Mouse (Mus musculus): ENCODE measurements around the gene Spcs3.

Spcs3 gene

DNA sequence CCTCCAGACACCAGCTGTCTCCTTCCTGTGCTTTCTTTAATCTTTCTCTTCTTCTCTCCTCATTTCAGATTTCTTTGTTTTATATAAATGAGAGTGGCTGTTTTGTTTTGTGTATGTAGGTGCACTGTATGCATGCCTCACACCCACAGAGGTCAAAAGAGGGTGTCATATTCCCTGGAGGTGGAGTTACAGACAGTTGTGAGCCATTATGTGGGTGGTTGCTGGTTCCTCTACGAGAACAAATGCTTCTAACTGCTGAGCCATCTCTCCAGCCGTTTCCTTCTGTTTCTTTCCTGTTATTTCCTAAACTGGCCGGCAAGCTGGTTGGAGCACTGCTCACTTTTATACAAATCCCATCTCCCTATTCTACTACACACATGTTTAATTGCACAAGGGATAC, 35.9 kb downstream of the Spcs3 start:
- TF ChIP-seq CTCF (conservative IDR thresholded peaks at IDR 0.05; ENCODE audit: low read length) = no peak
- no peak for TF ChIP-seq POU5F1 (IDR thresholded peaks at IDR 0.05; ENCODE audit: borderline replicate concordance, low read length)
- no peak for TF ChIP-seq NANOG (IDR thresholded peaks at IDR 0.05; ENCODE audit: borderline replicate concordance, low read length)
- Histone ChIP-seq H3K27me3 (ENCODE audit: insufficient read depth, low read length) (peaks cover 3% of the 10 kb centered on the region; the same call in 1 of the 2 replicates), H3K4me1 (replicated peaks; ENCODE audit: low read depth, low read length) (no peaks in the 10 kb centered on the region), H3K36me3 (ENCODE audit: insufficient read depth, low read length) (no peaks in the 10 kb centered on the region), H3K9me3 (ENCODE audit: low read length) (no peaks in the 10 kb centered on the region), H3K4me3 (replicated peaks; ENCODE audit: low read length) (no peak overlapping the region)

- H3K36me3 ChIP-seq (ENCODE audit: insufficient read depth, low read length) = no peaks in the 10 kb centered on the region
- no peaks in the 10 kb centered on the region for H3K4me1 ChIP-seq (replicated peaks; ENCODE audit: low read depth, low read length)
- peaks cover 3% of the 10 kb centered on the region; the same call in 1 of the 2 replicates for H3K27me3 ChIP-seq (ENCODE audit: insufficient read depth, low read length)
- H3K9me3 ChIP-seq (ENCODE audit: low read length) = no peaks in the 10 kb centered on the region
- TF ChIP-seq POU5F1 (IDR thresholded peaks at IDR 0.05; ENCODE audit: borderline replicate concordance, low read length) = no peak
- TF ChIP-seq CTCF (conservative IDR thresholded peaks at IDR 0.05; ENCODE audit: low read length) = peak; percentile 80
- no peak for TF ChIP-seq NANOG (IDR thresholded peaks at IDR 0.05; ENCODE audit: borderline replicate concordance, low read length)
- no peak overlapping the region for H3K4me3 ChIP-seq (replicated peaks; ENCODE audit: low read length)
These were observed 36.7 kb downstream of the Spcs3 start for GRCm38 (mm10) chr8:54493110-54493509.

GRCm38 (mm10) chr8:54491934-54492333, 37.9 kb downstream of the Spcs3 start:
- no peak for TF ChIP-seq CTCF (conservative IDR thresholded peaks at IDR 0.05; ENCODE audit: low read length)
- TF ChIP-seq NANOG (IDR thresholded peaks at IDR 0.05; ENCODE audit: borderline replicate concordance, low read length) = no peak
- TF ChIP-seq POU5F1 (IDR thresholded peaks at IDR 0.05; ENCODE audit: borderline replicate concordance, low read length) = no peak
- Histone ChIP-seq H3K4me3 (replicated peaks; ENCODE audit: low read length) (no peak overlapping the region), H3K36me3 (ENCODE audit: insufficient read depth, low read length) (no peaks in the 10 kb centered on the region), H3K4me1 (replicated peaks; ENCODE audit: low read depth, low read length) (no peaks in the 10 kb centered on the region), H3K9me3 (ENCODE audit: low read length) (no peaks in the 10 kb centered on the region), H3K27me3 (ENCODE audit: insufficient read depth, low read length) (peaks cover 3% of the 10 kb centered on the region; the same call in 1 of the 2 replicates)

GRCm38 (mm10) chr8:54491057-54491690, 38.6 kb downstream of the Spcs3 start:
- no peaks in the 10 kb centered on the region for H3K9me3 ChIP-seq (ENCODE audit: low read length)
- H3K27me3 ChIP-seq (ENCODE audit: insufficient read depth, low read length) = peaks cover 3% of the 10 kb centered on the region; the same call in 1 of the 2 replicates
- TF ChIP-seq CTCF (conservative IDR thresholded peaks at IDR 0.05; ENCODE audit: low read length) (peak; percentile 36), NANOG (IDR thresholded peaks at IDR 0.05; ENCODE audit: borderline replicate concordance, low read length) (no peak), POU5F1 (IDR thresholded peaks at IDR 0.05; ENCODE audit: borderline replicate concordance, low read length) (no peak)
- H3K4me1 ChIP-seq (replicated peaks; ENCODE audit: low read depth, low read length) = no peaks in the 10 kb centered on the region
- H3K4me3 ChIP-seq (replicated peaks; ENCODE audit: low read length) = no peak overlapping the region
- H3K36me3 ChIP-seq (ENCODE audit: insufficient read depth, low read length) = no peaks in the 10 kb centered on the region

DNA sequence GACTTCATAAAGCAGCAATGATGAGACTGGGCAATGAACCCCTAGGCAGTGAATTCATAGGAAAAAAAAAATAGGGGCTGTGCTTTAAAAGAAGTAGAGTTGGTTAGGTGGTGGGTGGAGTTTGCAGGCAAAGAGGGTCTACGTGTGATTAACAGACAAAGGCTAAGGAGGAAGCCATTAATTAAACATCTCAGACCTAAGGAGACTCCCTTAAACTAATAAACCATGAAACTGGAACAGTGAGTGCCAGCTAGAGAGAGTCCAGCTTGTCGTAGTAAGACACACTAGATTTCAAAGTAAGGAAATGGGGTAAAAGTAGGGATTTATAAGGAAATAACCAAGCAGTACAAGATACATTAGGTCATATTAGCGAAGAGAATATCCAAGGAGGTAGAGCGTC, 41.4 kb downstream of the Spcs3 start:
- no peak for TF ChIP-seq POU5F1 (IDR thresholded peaks at IDR 0.05; ENCODE audit: borderline replicate concordance, low read length)
- TF ChIP-seq NANOG (IDR thresholded peaks at IDR 0.05; ENCODE audit: borderline replicate concordance, low read length) = no peak
- no peak for TF ChIP-seq CTCF (conservative IDR thresholded peaks at IDR 0.05; ENCODE audit: low read length)

DNA sequence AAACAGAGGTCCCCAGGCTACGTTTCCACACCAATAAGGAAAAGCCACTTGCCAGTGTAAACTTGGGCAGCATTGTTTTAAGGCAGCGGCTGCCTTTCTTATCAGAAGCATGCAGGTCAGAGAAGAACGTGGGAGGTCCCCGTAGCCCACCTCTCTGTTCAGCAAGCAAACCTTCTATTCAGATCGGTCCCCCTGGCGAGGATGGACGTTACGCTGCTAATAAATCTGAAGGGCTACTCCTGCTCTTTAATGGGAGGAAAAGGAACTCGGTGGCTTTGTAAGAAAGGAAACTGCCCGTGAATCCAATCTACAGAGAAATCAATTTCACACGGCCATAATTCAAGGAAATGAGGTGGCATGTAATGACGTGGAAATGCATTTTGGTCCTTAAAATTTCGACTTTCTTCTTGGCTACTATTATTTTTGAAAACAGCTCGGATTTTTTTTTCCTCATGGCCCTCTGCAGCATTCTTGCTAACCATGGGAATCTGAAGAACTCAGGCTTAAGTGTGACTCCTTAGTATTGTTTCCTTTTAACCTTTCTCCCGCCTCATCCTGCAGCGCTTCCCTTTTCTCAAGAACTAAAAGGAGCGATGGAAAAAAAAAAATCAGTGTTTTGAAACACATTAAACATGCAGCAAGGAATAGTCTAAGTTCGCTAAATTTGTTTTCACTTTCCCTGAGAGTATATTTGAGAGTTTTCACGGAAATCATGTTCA, 43.1 kb downstream of the Spcs3 start:
- Histone ChIP-seq H3K27me3 (ENCODE audit: insufficient read depth, low read length) (no peaks in the 10 kb centered on the region), H3K4me1 (replicated peaks; ENCODE audit: low read depth, low read length) (no peaks in the 10 kb centered on the region), H3K4me3 (replicated peaks; ENCODE audit: low read length) (no peak overlapping the region), H3K36me3 (ENCODE audit: insufficient read depth, low read length) (no peaks in the 10 kb centered on the region), H3K9me3 (ENCODE audit: low read length) (no peaks in the 10 kb centered on the region)
- no peak for TF ChIP-seq NANOG (IDR thresholded peaks at IDR 0.05; ENCODE audit: borderline replicate concordance, low read length)
- TF ChIP-seq CTCF (conservative IDR thresholded peaks at IDR 0.05; ENCODE audit: low read length) = no peak
- TF ChIP-seq POU5F1 (IDR thresholded peaks at IDR 0.05; ENCODE audit: borderline replicate concordance, low read length) = no peak

More for the DNA sequence above, 41.4 kb downstream of the Spcs3 start:
- no peak overlapping the region for H3K4me3 ChIP-seq (replicated peaks; ENCODE audit: low read length)
- H3K36me3 ChIP-seq (ENCODE audit: insufficient read depth, low read length) = no peaks in the 10 kb centered on the region
- H3K4me1 ChIP-seq (replicated peaks; ENCODE audit: low read depth, low read length) = no peaks in the 10 kb centered on the region
- no peaks in the 10 kb centered on the region for H3K9me3 ChIP-seq (ENCODE audit: low read length)
- peaks cover 3% of the 10 kb centered on the region; the same call in 1 of the 2 replicates for H3K27me3 ChIP-seq (ENCODE audit: insufficient read depth, low read length)
